Mouse (Mus musculus) 416B (cell line): Measurements from ENCODE around the gene Ncan.

Experiments used
- DNase-seq: peaks from one replicate; pipeline ENCODE4 v3.0.0; 2011; ENCODE audit warnings: low read depth

Gene Ncan

DNA sequence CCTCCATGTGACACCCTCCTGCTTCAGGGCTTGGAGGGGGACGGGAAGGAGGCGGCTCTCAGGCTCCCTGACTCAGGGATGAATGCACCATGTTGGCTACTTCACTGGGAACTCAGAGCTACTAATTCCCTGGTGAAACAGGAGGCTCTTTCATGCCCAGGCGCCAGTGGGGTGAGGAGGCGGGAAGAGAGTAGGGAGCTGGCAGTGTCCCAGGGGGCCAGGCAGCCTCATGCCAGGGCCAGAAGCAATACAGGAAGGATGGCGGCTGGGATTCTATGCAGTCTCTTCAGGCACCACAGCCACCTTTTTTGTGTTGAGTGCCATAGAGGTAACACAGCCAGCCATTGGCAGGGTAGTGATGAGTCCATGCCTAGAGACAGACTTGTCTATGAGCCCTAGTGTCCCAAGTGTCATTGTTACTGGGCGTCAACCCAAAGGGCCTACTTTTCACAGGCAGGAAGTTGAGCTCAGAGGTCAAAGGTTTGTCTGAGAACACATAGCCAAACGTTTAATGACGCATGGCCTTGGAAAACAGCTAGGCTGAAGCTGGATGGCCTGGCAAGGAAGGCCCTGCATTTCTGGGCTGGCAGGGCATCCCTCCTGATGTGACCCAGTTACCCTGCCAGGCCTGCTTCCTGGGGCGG lies 8.8 kb upstream of the Ncan start:
- DNase-seq: no peak

GRCm38 (mm10) chr8:70128435-70128834 lies 7.8 kb upstream of the Ncan start:
- DNase-seq: no peak

DNA sequence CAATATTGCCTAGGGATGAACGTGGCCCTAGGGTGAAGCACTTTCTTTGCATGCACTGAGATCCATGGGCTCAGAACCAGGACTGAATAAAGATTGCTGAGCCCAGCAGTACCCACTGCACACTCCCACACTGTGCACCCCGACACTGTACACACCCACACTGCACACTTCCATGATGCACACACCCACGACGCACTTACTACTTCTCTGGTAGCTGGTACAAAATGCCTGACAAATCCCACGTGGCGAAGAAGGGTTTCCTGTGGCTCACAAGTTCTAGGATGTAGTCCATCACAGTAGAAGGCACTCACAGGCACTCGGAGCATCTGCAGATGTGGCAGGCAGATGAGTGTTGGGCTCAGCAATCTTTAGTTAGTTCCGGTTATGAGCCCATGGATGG lies 4.3 kb upstream of the Ncan start:
- DNase-seq: no peak

- DNase-seq: peak; percentile 59
Measured at GRCm38 (mm10) chr8:70122863-70123262, 2.2 kb upstream of the Ncan start.

- DNase-seq: no peak
Measured at GRCm38 (mm10) chr8:70118726-70119700, 1.7 kb downstream of the Ncan start.

- peak; percentile 64 for DNase-seq
Measured at GRCm38 (mm10) chr8:70117611-70118010, 3.1 kb downstream of the Ncan start.

- no peak for DNase-seq
Measured at GRCm38 (mm10) chr8:70114892-70115291, 5.8 kb downstream of the Ncan start.

GRCm38 (mm10) chr8:70114488-70114887 lies 6.2 kb downstream of the Ncan start:
- DNase-seq: no peak

DNA sequence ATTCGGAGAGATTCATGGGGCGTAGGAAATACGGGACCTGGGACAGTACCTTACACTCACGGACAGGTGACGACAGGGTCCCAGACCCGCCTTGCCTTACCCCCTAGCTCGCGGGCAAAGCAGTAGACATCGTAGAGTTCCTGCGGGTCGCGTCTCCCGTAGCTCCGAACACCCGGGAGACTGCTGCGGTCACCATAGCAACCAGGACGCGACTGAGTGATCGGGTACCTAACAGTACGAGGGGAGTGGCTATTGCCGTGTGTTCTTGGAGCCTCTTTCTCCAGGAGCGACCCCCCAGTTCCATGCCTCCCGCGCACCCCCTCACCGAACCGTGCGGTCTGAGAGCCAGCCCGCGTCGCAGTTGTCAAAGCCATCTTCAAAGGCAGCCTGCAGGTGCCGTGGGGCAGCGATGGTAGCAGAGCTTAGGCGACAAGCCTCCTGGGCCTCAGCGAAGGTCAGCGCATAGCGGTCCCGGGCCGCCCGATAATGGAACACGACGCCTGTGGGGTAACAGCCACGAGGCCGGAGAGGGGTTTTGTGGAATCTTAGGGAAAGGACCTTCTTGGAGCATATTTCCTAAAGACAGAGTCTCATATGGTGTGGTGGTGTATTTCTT lies 8.2 kb downstream of the Ncan start:
- no peak for DNase-seq

GRCm38 (mm10) chr8:70111192-70111795 lies 9.4 kb downstream of the Ncan start:
- DNase-seq: no peak

GRCm38 (mm10) chr8:70110451-70110850 lies 10.2 kb downstream of the Ncan start:
- DNase-seq: no peak

GRCm38 (mm10) chr8:70104922-70105321 lies 15.8 kb downstream of the Ncan start:
- no peak for DNase-seq

GRCm38 (mm10) chr8:70104506-70104905 lies 16.2 kb downstream of the Ncan start:
- DNase-seq: peak; percentile 50

- no peak for DNase-seq
Measured at GRCm38 (mm10) chr8:70100241-70100640, 20.4 kb downstream of the Ncan start.

- DNase-seq: no peak
Measured at GRCm38 (mm10) chr8:70099276-70099675, 21.4 kb downstream of the Ncan start.

DNA sequence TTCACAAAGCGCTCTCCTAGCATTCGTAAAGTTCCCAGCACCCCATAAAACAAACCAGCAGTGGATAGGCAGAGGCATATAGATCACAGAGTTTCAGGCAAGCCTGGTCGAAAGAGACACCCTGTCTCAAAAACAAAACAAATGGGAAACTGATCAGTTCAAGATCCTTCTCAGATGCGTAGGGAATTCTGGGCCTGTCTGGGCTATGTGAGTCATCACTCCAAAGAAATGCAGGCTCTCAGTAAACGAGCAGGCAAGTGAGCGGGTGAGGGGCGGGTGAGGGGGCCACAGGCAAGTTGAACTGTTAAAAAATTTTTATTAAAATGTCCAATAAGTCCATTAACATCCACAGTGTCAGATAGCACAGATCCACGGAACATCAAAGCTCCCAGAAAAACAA lies 27.9 kb downstream of the Ncan start:
- no peak for DNase-seq

- no peak for DNase-seq
Measured at GRCm38 (mm10) chr8:70089296-70089960, 31.2 kb downstream of the Ncan start.

DNA sequence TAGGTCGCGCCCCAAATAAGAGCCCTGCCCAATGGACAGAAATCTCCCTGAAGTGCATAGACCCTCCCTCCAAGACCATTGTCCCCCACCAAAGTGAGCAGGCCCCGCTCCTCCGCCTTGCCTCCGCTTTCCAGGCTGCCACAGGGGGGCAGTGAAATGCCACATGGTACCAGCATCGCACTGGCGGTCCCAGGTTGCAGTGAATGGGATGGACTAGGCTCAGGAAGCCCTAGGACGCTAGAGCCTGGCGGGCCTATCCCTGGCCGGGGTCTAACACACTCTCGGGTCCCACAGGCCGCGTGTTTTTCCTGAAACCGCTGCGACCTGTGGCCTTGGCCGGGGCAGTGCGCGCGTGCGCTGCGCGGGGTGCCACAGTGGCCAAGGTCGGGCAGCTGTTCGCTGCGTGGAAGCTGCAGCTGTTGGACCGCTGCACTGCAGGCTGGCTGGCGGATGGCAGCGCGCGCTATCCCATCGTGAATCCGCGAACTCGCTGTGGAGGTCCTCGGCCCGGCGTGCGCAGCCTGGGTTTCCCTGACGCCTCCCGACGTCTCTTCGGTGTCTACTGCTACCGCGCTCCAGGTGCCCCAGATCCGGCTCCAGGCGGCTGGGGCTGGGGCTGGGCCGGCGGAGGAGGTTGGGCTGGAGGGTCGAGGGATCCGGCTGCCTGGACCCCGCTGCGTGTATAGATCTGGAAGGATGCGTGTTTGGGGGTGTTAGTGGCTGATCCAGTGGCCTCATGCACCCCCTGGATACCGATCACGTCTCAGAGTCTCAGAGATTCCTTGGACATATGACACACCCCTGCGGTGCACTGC lies 32.6 kb downstream of the Ncan start:
- no peak for DNase-seq

GRCm38 (mm10) chr8:70087237-70087636 lies 33.4 kb downstream of the Ncan start:
- DNase-seq: no peak

- no peak for DNase-seq
Measured at GRCm38 (mm10) chr8:70086151-70086550, 34.5 kb downstream of the Ncan start.
